In the genomic region with DNA sequence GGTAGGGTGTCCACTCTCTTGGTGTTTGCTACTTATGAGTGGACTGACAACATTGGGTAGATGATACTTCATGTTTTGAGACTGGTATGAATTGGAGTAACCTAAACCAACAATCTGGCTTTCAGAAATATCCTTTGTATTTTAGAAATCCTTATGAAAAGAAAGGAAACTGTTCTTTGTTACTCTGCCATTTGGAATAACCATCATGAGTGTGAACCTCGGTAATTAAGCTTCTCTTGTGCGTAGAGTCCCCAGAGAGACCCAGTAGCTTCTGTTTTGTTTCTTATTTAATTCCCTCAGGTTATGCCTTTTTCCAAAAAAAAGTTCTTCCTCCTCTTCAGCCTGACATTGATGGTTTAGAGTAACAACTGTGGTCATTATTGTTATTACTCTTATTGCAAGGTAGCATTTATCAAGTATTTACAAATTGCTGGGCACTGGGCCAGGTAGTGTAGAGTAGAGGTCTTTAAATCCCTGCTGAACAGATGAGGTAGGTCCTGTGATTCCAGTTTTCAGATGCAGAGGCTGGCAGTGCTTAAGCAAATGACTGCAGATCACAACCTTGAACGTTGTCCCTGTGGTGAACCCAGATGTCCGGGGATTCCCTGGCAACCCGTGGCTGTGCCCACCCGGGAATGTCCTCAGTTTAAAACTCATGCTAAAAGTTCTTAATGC, we compare ENCODE assay signal across 26 mouse cellular contexts.
A peak's percentile ranks its signal among the peaks of the same experiment; 100 is the strongest.
DNase-seq lines count a peak whose midpoint lies in the region; ATAC-seq and TF ChIP-seq lines count a peak whose summit lies in the region.
"Had no signal": no experiment of that assay in that cellular context is flagged by ENCODE, and none has a peak within 500 bp of the region (broad histone marks: within the 10 kb centered on the region; RNA-seq: fewer than 3 reads in every experiment).

No protein-coding gene starts in this region.

- no peak overlapping the region for H3K9ac ChIP-seq in embryonic facial prominence, embryonic 14.5 days (ENCODE audit: low read depth, low read length)
- no peak overlapping the region for H3K9ac ChIP-seq in lung, embryonic 14.5 days
- no peak overlapping the region for H3K9ac ChIP-seq in stomach, embryonic 16.5 days (ENCODE audit: low read length)
- H3K9ac ChIP-seq: embryonic facial prominence, embryonic 13.5 days; forebrain, embryonic 13.5 days; hindbrain, embryonic 13.5 days had no signal

- DNase-seq in embryonic facial prominence, embryonic 14.5 days (ENCODE audit: low spot score): peak; percentile 76
- DNase-seq in embryonic facial prominence, embryonic 10.5 days (ENCODE audit: low spot score): no peak
- peak; percentile 30 for DNase-seq in lung, embryonic 14.5 days
- DNase-seq in lung, postnatal 25 days (ENCODE audit: low spot score): no peak
- DNase-seq in testis, postnatal 10 days (ENCODE audit: low spot score): peak; percentile 37
- no peak for DNase-seq in testis, postnatal 14 days (ENCODE audit: low spot score)
- no peak for DNase-seq in ovary, postnatal 14 days (ENCODE audit: low spot score)
- DNase-seq: adrenal gland, postnatal 10 days; adrenal gland, postnatal 36 days; cerebellum, adult 11 months; cerebellum, adult 2 months; cerebellum, adult 9-11 months; cerebellum, postnatal 25 days; gastrocnemius, postnatal 10 days; gastrocnemius, postnatal 36 days; heart, postnatal 36 days had no signal

- H3K27me3 ChIP-seq in embryonic facial prominence, embryonic 14.5 days (replicated peaks; ENCODE audit: control insufficient read depth, insufficient read depth, low read length): no peaks in the 10 kb centered on the region
- H3K27me3 ChIP-seq in embryonic facial prominence, embryonic 10.5 days (replicated peaks; ENCODE audit: low read depth, poor library complexity, severe bottlenecking): peaks cover 7% of the 10 kb centered on the region; the same call in 1 of the 2 replicates
- H3K27me3 ChIP-seq in lung, embryonic 14.5 days (ENCODE audit: insufficient read depth, low read length): no peaks in the 10 kb centered on the region
- H3K27me3 ChIP-seq in stomach, embryonic 16.5 days (ENCODE audit: control insufficient read depth, insufficient read depth, low read length): no peaks in the 10 kb centered on the region
- H3K27me3 ChIP-seq: forebrain, embryonic 13.5 days; hindbrain, embryonic 13.5 days; Patski had no signal

- peaks cover 15% of the 10 kb centered on the region for H3K4me1 ChIP-seq in embryonic facial prominence, embryonic 14.5 days (ENCODE audit: control insufficient read depth, insufficient read depth, low read length)
- H3K4me1 ChIP-seq in embryonic facial prominence, embryonic 10.5 days: peaks cover 36% of the 10 kb centered on the region
- no peaks in the 10 kb centered on the region for H3K4me1 ChIP-seq in lung, embryonic 14.5 days (ENCODE audit: insufficient read depth)
- peaks cover 12% of the 10 kb centered on the region for H3K4me1 ChIP-seq in stomach, embryonic 16.5 days (ENCODE audit: control insufficient read depth, insufficient read depth, low read length)

- H3K36me3 ChIP-seq in embryonic facial prominence, embryonic 14.5 days (ENCODE audit: control insufficient read depth, insufficient read depth, low read length): no peaks in the 10 kb centered on the region
- no peaks in the 10 kb centered on the region for H3K36me3 ChIP-seq in embryonic facial prominence, embryonic 10.5 days (replicated peaks)
- no peaks in the 10 kb centered on the region for H3K36me3 ChIP-seq in lung, embryonic 14.5 days (ENCODE audit: insufficient read depth)
- H3K36me3 ChIP-seq in stomach, embryonic 16.5 days (ENCODE audit: control insufficient read depth, insufficient read depth, low read length): no peaks in the 10 kb centered on the region
- H3K36me3 ChIP-seq: embryonic facial prominence, embryonic 13.5 days; forebrain, embryonic 10.5 days; hindbrain, embryonic 10.5 days; hindbrain, embryonic 13.5 days had no signal

- no peak for TF ChIP-seq CTCF in lung, embryonic 14.5 days (IDR thresholded peaks at IDR 0.05; ENCODE audit: low read depth)

- H3K4me3 ChIP-seq in embryonic facial prominence, embryonic 14.5 days (ENCODE audit: low read depth, low read length): no peak overlapping the region
- no peak overlapping the region for H3K4me3 ChIP-seq in embryonic facial prominence, embryonic 10.5 days
- no peak overlapping the region for H3K4me3 ChIP-seq in lung, embryonic 14.5 days (ENCODE audit: low read depth, low read length)
- H3K4me3 ChIP-seq in stomach, embryonic 16.5 days (replicated peaks; ENCODE audit: low read length): no peak overlapping the region
- H3K4me3 ChIP-seq: embryonic facial prominence, embryonic 13.5 days; forebrain, embryonic 10.5 days; forebrain, embryonic 13.5 days; hindbrain, embryonic 10.5 days; hindbrain, embryonic 13.5 days had no signal

- no peak overlapping the region for H3K27ac ChIP-seq in embryonic facial prominence, embryonic 14.5 days (replicated peaks; ENCODE audit: low read depth, low read length)
- H3K27ac ChIP-seq in embryonic facial prominence, embryonic 10.5 days (replicated peaks): no peak overlapping the region
- H3K27ac ChIP-seq in lung, embryonic 14.5 days (ENCODE audit: low read depth): no peak overlapping the region
- H3K27ac ChIP-seq in stomach, embryonic 16.5 days (ENCODE audit: low read length): peak overlapping the region; percentile 26; the same call in 1 of the 2 replicates
- H3K27ac ChIP-seq: embryonic facial prominence, embryonic 13.5 days; forebrain, embryonic 10.5 days; forebrain, embryonic 13.5 days; hindbrain, embryonic 10.5 days; hindbrain, embryonic 13.5 days had no signal

- 0 out of 2 replicates have a peak, but pooled peaks cover 4% of the 10 kb centered on the region for H3K9me3 ChIP-seq in embryonic facial prominence, embryonic 14.5 days (ENCODE audit: control insufficient read depth, low read length)
- no peaks in the 10 kb centered on the region for H3K9me3 ChIP-seq in embryonic facial prominence, embryonic 10.5 days
- H3K9me3 ChIP-seq in lung, embryonic 14.5 days (ENCODE audit: low read depth, low read length): no peaks in the 10 kb centered on the region
- no peaks in the 10 kb centered on the region for H3K9me3 ChIP-seq in stomach, embryonic 16.5 days (replicated peaks; ENCODE audit: control insufficient read depth, low read length)
- H3K9me3 ChIP-seq: embryonic facial prominence, embryonic 13.5 days; forebrain, embryonic 10.5 days; forebrain, embryonic 13.5 days; hindbrain, embryonic 10.5 days; hindbrain, embryonic 13.5 days had no signal

- 52% methylated on average over 6 of the region's 6 CpGs for WGBS in embryonic facial prominence, embryonic 14.5 days
- 77% methylated on average over 6 of the region's 6 CpGs for WGBS in embryonic facial prominence, embryonic 10.5 days
- WGBS in lung, embryonic 14.5 days: 69% methylated on average over 6 of the region's 6 CpGs
- WGBS in stomach, embryonic 16.5 days: 59% methylated on average over 6 of the region's 6 CpGs

- H3K4me2 ChIP-seq in embryonic facial prominence, embryonic 14.5 days (ENCODE audit: low read depth, low read length): no peak overlapping the region
- H3K4me2 ChIP-seq in lung, embryonic 14.5 days: no peak overlapping the region
- no peak overlapping the region for H3K4me2 ChIP-seq in stomach, embryonic 16.5 days (ENCODE audit: low read depth, low read length)
- H3K4me2 ChIP-seq: embryonic facial prominence, embryonic 13.5 days; forebrain, embryonic 13.5 days; heart, embryonic 11.5 days; hindbrain, embryonic 13.5 days had no signal

- peak; percentile 54; the same call in 1 of the 2 replicates for ATAC-seq in embryonic facial prominence, embryonic 14.5 days (ENCODE audit: low read depth)
- no peak for ATAC-seq in lung, embryonic 14.5 days (ENCODE audit: insufficient read depth)
- no peak for ATAC-seq in stomach, embryonic 16.5 days (ENCODE audit: insufficient read depth, low FRiP score)
- ATAC-seq: forebrain, embryonic 13.5 days; forebrain, embryonic 16.5 days; hindbrain, embryonic 16.5 days; Patski had no signal

Comparison
In these comparisons a context has a peak if more than half of its experiments do, and no peak if none do; other contexts are left out.
1. DNase-seq: peak in embryonic facial prominence, embryonic 14.5 days (single experiment), lung, embryonic 14.5 days (single experiment) and testis, postnatal 10 days (single experiment); none in embryonic facial prominence, embryonic 10.5 days (single experiment), lung, postnatal 25 days (single experiment), testis, postnatal 14 days (single experiment) and ovary, postnatal 14 days (single experiment).